Mouse (Mus musculus) thymus, postnatal 25 days (tissue): ENCODE data around the gene Selenbp1.

Experiments
- DNase-seq: peaks from one replicate; pipeline ENCODE4 v3.0.0; 2022

Selenbp1 gene

DNA sequence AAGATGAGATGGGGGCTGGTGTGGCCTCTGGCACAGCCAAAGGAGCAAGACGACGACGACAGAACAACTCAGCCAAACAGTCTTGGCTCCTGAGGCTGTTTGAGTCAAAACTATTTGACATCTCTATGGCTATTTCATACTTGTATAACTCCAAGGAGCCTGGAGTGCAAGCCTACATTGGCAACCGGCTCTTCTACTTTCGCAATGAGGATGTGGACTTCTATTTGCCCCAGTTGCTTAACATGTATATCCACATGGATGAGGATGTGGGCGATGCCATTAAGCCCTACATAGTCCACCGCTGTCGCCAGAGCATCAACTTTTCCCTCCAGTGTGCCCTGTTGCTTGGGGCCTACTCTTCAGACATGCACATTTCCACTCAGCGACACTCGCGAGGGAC lies 51.5 kb downstream of the Selenbp1 start:
- no peak for DNase-seq

GRCm38 (mm10) chr3:94985513-94985912 lies 52.7 kb downstream of the Selenbp1 start:
- no peak for DNase-seq

- no peak for DNase-seq
These were observed 54.7 kb downstream of the Selenbp1 start for GRCm38 (mm10) chr3:94987578-94987977.

DNA sequence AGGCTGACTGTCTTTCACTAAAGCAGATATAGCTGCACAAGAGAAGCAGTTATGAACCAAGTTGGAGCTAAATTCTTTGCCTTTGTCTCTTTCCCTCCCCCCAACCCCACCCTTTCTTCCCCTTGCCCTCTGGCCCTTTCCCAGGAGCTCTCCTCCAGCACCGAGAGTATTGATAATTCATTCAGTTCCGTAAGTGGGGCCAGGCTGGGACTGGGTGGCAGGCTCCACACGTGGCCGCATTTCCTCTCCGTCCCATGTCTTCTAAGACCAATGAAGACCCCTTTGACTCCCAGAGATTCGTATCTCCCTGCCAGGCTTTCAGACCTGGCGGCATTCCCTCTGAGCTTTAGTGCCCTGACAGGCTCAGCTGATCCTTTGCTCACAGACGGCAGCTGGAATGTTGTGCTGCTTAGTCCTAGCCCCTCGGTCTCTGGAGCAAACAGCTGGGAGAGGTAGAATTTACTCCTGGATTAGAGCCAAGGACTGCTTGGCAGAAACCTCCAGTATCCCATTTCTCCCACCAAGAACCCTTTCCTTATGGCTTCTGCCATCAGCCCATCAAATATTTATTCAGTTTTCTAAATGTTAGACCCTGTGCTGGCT lies 56.4 kb downstream of the Selenbp1 start:
- DNase-seq = no peak
